Mouse (Mus musculus): ENCODE data around the gene 1700113H08Rik. TPM values are rescaled to one million over a fixed set of nuclear protein-coding genes. Genes with fewer than 3 reads are reported as not detected.

The 1700113H08Rik gene
- total RNA-seq, 2 experiments from 2014 or later = not detected

DNA sequence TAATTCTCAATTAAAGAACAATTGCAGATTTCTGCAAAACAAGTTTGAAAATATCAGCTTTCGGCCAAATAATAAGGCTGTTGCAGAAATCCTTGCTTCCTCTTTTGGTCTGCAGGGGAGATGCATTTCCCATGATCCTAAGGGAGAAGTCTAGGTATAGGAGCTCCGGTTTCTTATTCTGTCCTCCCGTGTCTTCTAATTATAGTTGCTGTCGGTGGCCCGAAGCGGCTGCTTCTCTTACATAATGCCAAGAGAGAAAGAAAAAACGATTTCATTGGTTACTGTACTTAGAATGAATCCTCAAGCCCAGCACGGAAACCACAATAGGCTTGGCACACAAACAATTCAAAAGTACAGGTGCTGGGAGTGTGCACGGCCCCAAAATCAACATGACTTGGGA lies 101.9 kb downstream of the 1700113H08Rik start:
- intact Hi-C loops (cut with DNase I) = no loop called here
- no peak for DNase-seq

DNA sequence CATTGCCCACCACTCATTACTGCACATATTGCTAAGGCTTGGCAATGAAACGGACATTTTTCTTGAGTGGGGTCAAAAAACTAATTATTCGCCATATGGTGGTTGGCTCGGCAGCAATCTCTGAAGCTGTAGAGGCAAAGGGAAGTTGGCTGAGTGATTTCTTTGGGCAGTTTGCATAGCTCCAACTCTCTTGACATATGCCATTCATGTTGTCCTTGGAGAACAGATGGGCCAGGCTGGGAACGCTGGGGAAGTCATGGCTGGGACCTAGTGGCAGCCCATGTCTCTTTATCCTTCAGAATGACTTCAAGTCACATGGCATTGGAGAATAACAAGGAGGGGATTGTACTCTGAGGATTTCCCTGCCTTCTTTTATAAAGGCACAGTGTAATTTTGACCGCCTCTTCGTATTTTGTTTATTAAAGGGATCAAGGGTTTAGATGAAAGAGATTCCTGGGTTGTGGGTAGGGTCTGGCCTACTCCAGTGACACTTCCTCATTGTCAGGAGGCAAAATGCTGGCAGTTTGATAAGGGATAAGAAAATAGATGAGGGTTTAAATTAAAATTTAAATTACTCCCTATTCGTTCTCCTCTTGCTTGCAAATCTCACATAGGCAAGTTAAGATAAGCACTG lies 138.4 kb downstream of the 1700113H08Rik start:
- intact Hi-C loops (cut with DNase I) = no loop called here
- no peak for DNase-seq

DNA sequence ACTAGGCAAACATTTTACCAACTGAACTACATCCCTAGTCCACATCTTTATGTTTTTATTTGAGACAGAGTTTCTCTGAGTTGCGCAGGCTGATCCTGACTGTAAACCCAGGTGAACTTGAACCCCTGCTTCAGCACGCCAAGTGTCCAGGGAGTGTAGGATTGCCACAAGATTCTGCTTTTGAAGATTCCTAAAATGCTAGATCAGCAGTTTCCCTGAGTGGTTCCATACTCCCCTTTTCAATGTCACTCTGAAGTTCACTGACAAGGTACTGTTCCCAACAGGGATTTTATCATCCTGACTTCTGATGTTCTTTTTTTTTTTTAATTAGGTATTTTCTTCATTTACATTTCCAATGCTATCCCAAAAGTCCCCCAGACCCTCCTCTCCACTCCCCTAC lies 140.9 kb downstream of the 1700113H08Rik start:
- DNase-seq = no peak
- intact Hi-C loops (cut with DNase I) = no loop called here

DNA sequence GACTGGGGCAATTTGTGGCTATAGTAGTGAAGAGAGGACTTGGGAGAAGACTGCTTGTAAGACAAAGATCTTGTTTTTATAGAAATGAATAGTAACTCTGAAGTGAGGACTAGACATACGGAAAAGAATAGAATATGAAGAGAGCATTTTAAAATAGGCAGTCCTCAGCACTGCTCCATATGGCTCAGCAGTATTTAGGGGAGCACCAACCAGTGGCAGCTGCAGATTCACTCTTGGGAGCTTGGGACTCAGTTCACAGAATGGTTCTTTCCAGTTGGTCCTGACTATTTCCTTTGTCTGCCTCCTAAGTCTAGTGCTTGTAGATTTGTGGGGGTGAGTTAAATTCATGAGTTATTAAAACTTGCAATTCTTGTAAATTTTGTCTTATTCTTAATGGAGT lies 151.6 kb downstream of the 1700113H08Rik start:
- intact Hi-C loops (cut with DNase I) = no loop called here
- no peak for DNase-seq

DNA sequence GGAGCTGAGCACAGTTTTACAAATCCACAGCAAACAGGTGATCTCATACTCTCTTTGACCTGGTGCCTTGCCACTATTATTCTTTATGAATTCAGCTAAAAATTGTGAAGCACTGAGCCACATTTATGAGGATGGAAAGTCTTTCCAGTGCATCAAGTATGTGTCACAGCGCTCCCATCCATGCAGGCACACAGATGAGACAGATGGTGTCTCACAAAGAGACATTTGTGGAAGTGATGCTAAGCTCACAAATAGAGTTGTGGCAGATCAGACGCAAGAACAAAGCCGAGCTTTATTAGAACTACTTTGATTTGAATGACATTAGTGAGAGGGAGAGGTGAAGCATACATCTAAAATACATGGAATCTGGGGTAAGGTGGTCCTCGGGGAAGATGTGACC lies 153.2 kb downstream of the 1700113H08Rik start:
- no peak for DNase-seq

DNA sequence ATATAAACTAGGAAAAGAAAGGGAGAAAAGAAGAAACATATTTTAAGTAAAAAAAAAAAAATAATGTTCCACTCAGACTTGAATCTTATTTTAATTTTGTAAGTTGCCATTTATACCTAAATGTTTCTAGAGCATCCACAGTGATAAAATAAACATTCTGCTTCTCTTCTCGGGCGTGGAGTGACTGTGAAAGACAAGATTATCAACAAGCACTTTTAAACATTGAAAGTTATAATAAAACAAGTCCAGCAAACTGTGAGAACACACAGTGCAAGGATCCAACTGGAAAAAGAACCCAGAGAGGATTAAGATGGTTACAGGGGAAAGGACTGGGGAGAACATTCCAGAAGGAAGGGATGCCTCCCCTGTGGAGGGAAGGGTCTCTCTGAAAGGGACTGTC lies 155.0 kb downstream of the 1700113H08Rik start:
- no peak for DNase-seq
- intact Hi-C loops (cut with DNase I) = no loop called here

More for the DNA sequence above, 153.2 kb downstream of the 1700113H08Rik start:
- intact Hi-C loops (cut with DNase I) = no loop called here

DNA sequence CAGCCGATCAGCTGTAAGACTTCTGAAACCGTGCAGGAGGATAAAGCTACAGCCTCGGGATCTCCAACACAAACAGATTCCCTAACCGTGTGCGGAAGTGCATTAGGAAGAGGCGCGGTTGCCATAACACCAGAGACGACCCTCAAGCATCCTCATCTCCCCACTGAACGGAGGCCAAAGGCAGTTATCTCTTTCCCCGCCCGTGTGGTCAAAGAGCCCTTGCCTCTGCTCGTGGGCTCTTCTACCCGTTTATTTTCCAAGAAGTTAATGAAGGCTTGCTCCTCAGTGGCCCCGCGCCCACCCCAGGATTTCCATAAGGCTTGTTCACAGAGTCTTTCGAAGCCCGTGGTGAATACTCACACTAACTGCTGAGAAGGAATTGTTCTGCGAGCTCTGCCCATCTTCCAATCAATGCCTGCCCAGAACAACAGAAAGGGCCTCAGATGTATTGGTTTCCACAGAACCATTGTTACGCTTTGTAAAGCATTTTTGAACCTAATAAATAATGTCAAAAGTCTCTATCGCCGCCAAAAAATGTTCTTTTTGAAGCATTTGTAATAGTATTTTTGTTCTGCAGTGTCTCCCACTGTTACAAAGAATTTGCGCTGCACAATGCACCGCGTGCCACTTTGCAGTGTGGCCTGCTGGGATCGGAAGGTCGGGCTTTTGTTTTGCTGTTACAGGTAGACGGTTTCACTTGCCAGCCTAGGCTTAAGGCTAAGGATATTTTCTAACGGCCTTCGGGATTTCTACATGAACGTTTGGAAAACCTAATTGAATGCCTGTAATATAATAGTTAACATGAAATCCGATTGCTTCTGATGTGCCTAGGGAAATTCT lies 172.4 kb downstream of the 1700113H08Rik start:
- intact Hi-C loops (cut with DNase I) = no loop called here
- no peak for DNase-seq

DNA sequence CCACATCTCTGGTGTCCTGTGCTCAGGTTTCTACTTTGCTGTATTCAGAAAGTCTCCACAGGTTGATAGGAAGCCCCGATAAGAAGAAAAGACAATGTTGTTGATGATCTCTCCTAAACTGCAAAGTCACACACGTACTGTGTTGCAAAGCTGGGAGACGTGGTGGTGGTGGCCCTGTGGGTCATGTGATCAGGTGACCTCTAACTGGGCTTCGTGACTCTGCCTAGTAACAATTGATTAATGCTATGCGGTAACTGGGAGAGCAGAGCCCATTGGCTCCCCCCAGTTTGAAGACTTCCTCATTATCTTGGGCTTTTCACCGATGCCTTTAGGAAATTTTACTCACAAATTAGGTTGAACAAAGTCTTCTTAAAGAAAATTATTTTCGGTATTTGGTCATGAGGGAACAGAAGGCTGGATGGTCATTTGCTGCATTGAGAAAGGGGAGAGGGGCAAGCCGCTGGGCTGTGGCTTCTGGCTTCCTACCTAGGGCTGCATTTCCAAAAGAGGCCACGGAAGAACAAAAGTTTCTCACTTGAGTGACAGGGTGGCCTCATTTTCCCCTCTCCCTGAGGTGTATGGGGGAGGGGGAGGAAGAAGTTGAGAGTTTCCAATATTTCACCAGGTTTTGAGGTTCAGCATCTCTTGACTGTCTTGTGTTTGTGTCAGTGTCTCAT lies 181.6 kb downstream of the 1700113H08Rik start:
- intact Hi-C loops (cut with DNase I) = no loop called here
- no peak for DNase-seq

DNA sequence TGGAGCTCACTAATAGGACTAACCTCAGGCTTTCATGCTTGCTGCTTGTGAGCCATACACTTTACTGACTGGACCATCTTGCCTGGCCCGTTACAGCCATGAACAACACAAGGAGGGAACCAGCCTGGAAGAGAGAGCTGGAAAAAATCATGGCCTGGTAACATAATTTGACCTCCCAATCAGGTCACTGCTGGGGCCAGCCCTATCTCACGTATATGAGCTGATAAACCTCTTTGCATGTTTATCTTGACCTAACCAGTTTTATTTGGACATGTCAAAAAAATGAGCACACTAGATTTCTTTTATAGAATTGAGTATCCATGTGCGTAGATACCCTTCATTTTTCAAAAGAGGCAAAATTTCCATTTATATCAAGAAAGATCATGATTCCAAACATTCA lies 213.9 kb downstream of the 1700113H08Rik start:
- no peak for DNase-seq
- intact Hi-C loops (cut with DNase I) = no loop called here

DNA sequence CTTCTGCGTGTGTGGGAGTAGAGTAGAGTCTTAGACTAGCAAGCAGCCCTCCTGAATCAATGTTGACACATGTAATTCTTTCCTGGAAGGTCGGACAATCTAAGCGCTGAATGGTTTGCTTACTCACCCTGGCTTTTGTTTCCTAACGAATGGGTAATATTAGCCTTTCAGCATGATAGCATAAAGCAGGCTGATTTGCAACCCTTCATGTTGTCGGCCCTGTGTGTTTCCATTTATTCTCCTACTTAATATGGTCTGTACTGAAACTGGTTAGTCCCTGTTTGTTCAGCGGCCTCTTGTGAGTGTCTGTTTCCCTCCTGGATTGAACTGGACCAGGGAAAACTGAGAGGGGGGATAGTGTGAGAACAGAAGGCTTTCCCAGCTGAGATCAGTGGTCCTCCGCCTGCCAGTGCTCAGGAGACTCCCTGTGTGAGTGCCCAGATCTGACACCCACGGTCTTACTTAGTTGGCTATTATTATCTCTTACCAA lies 214.3 kb downstream of the 1700113H08Rik start:
- DNase-seq = no peak
- intact Hi-C loops (cut with DNase I) = no loop called here

DNA sequence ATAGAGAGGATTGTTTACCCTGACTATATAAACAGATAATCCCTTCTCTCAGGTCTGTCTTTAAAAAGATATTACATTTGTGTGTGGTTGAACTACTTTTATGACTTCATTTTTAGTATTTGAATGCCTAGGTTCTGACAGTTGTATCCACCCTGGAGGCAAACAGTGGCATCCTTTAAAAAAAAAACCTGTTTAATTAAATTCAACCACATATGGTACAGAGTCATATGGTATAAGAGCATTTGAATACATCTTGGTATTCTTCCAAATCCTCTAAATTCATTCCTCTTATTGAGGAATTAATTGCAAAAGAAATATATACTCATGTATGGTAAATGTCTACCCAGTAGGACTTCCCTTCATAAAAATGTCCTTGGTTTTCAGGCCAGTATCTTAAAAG lies 217.2 kb downstream of the 1700113H08Rik start:
- intact Hi-C loops (cut with DNase I) = no loop called here

More for the DNA sequence above, 217.2 kb downstream of the 1700113H08Rik start:
- no peak for DNase-seq

Other genes starting within 250 kb of the 1700113H08Rik start
- gene Stab2, start 50.0 kb upstream of the 1700113H08Rik start, total RNA-seq (2021) = under 1 TPM; 0.05 to 0.19 TPM